Comparison of ENCODE assay signal across 21 mouse cellular contexts in the genomic region with DNA sequence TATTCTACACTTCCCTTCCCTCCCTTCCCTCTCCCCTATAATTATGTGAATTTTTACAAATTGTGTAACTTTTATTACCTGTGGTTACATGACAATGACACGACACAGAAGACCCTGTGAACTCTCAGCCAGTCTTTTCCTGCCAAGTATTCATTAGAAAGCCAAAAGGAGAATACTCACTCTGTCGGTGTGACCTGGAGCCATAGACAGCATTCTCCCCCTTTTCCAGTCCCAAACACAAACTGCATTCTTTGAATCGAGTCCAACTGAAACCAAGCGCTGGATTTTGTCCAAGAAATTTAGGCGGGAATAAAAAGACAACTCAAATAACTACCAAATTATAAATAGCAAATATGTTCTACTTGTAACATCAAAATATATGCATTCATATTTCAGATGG. TPM values are rescaled to one million over a fixed set of nuclear protein-coding genes. Genes with fewer than 3 reads are reported as not detected.
DNase-seq lines count a peak whose midpoint lies in the region; ATAC-seq lines count a peak whose summit lies in the region.
"Had no signal": no experiment of that assay in that cellular context is flagged by ENCODE, and none has a peak within 500 bp of the region (broad histone marks: within the 10 kb centered on the region; RNA-seq: fewer than 3 reads in every experiment).

No protein-coding gene starts in this region.

- H3K27ac ChIP-seq in heart, embryonic 16.5 days (ENCODE audit: low read length): 0 out of 2 replicates have a peak overlapping the region, but pooled peaks have one; percentile 24
- no peak overlapping the region for H3K27ac ChIP-seq in heart, embryonic 10.5 days
- H3K27ac ChIP-seq in kidney, embryonic 16.5 days (ENCODE audit: low read length): no peak overlapping the region
- H3K27ac ChIP-seq: embryonic facial prominence, embryonic 15.5 days; gastrocnemius, adult 2 months; hindbrain, embryonic 10.5 days; liver, embryonic 13.5 days; neural tube, embryonic 15.5 days; stomach, postnatal 0 days had no signal

- H3K4me2 ChIP-seq in heart, embryonic 16.5 days (ENCODE audit: low read depth, low read length): peak overlapping the region; percentile 16; the same call in 1 of the 2 replicates
- no peak overlapping the region for H3K4me2 ChIP-seq in kidney, embryonic 16.5 days (replicated peaks; ENCODE audit: low read depth, low read length)
- H3K4me2 ChIP-seq: embryonic facial prominence, embryonic 15.5 days; liver, embryonic 13.5 days; neural tube, embryonic 15.5 days had no signal

- no peaks in the 10 kb centered on the region for H3K27me3 ChIP-seq in heart, embryonic 16.5 days (ENCODE audit: control insufficient read depth, insufficient read depth, low read length)
- H3K27me3 ChIP-seq in heart, embryonic 10.5 days (ENCODE audit: insufficient read depth, poor library complexity, severe bottlenecking): no peaks in the 10 kb centered on the region
- H3K27me3 ChIP-seq in kidney, embryonic 16.5 days (ENCODE audit: insufficient read depth, low read length): no peaks in the 10 kb centered on the region
- H3K27me3 ChIP-seq: embryonic facial prominence, embryonic 15.5 days; liver, embryonic 13.5 days; megakaryocyte, embryonic 14.5 days; neural tube, embryonic 15.5 days had no signal

- DNase-seq in adrenal gland, postnatal 10 days: peak; percentile 6
- no peak for DNase-seq in adrenal gland, postnatal 4 days (ENCODE audit: low spot score in 2 of 2)
- DNase-seq in heart, embryonic 10.5 days (ENCODE audit: low spot score): no peak
- peak; percentile 16 for DNase-seq in kidney, postnatal 14 days
- peak; percentile 52 for DNase-seq in 3T3-L1 (ENCODE audit: low read depth, low spot score)
- no peak for DNase-seq in ovary, postnatal 36 days (ENCODE audit: low spot score)
- DNase-seq: cerebellum, adult 11-12 months; cerebellum, postnatal 14 days; gastrocnemius, adult 2 months; kidney, adult 8-10 months; liver, embryonic 13.5 days; lung, postnatal 14 days had no signal

- peaks cover 6% of the 10 kb centered on the region; the same call in 1 of the 2 replicates for H3K4me1 ChIP-seq in heart, embryonic 16.5 days (ENCODE audit: control insufficient read depth, insufficient read depth, low read length)
- no peaks in the 10 kb centered on the region for H3K4me1 ChIP-seq in heart, embryonic 10.5 days
- no peaks in the 10 kb centered on the region for H3K4me1 ChIP-seq in kidney, embryonic 16.5 days (ENCODE audit: insufficient read depth, low read length)
- H3K4me1 ChIP-seq: embryonic facial prominence, embryonic 15.5 days; hindbrain, embryonic 10.5 days; liver, embryonic 13.5 days; megakaryocyte, embryonic 14.5 days; neural tube, embryonic 15.5 days had no signal

- no peaks in the 10 kb centered on the region for H3K36me3 ChIP-seq in heart, embryonic 16.5 days (ENCODE audit: control insufficient read depth, insufficient read depth)
- no peaks in the 10 kb centered on the region for H3K36me3 ChIP-seq in heart, embryonic 10.5 days
- H3K36me3 ChIP-seq in kidney, embryonic 16.5 days (ENCODE audit: insufficient read depth, low read length): no peaks in the 10 kb centered on the region
- H3K36me3 ChIP-seq: embryonic facial prominence, embryonic 15.5 days; liver, embryonic 13.5 days; neural tube, embryonic 15.5 days had no signal

- no peak overlapping the region for H3K9ac ChIP-seq in heart, embryonic 16.5 days (ENCODE audit: low read length)
- no peak overlapping the region for H3K9ac ChIP-seq in kidney, embryonic 16.5 days (replicated peaks; ENCODE audit: low read length)
- H3K9ac ChIP-seq: embryonic facial prominence, embryonic 15.5 days; liver, embryonic 13.5 days; neural tube, embryonic 15.5 days had no signal

- no peak overlapping the region for H3K4me3 ChIP-seq in heart, embryonic 16.5 days (ENCODE audit: low read length)
- no peak overlapping the region for H3K4me3 ChIP-seq in heart, embryonic 10.5 days
- H3K4me3 ChIP-seq in kidney, embryonic 16.5 days (ENCODE audit: low read length): no peak overlapping the region
- H3K4me3 ChIP-seq: embryonic facial prominence, embryonic 15.5 days; gastrocnemius, adult 2 months; hindbrain, embryonic 10.5 days; liver, embryonic 13.5 days; megakaryocyte, embryonic 14.5 days; neural tube, embryonic 15.5 days had no signal

- no peak; the same call in 1 of the 2 replicates for ATAC-seq in heart, embryonic 16.5 days (replicated peaks; ENCODE audit: extremely low read depth, insufficient read depth, low FRiP score)
- no peak for ATAC-seq in kidney, embryonic 16.5 days (ENCODE audit: low FRiP score, low TSS enrichment)
- ATAC-seq: midbrain, embryonic 16.5 days had no signal

- WGBS in heart, embryonic 16.5 days: 22% methylated on average over 5 of the region's 5 CpGs
- 77% methylated on average over 5 of the region's 5 CpGs for WGBS in heart, embryonic 10.5 days
- 52% methylated on average over 5 of the region's 5 CpGs for WGBS in kidney, embryonic 16.5 days

- no peaks in the 10 kb centered on the region for H3K9me3 ChIP-seq in heart, embryonic 16.5 days (replicated peaks; ENCODE audit: control insufficient read depth, low read length)
- H3K9me3 ChIP-seq in heart, embryonic 10.5 days: no peaks in the 10 kb centered on the region
- H3K9me3 ChIP-seq in kidney, embryonic 16.5 days (ENCODE audit: low read length): no peaks in the 10 kb centered on the region
- H3K9me3 ChIP-seq: embryonic facial prominence, embryonic 15.5 days; G1E; hindbrain, embryonic 10.5 days; liver, embryonic 13.5 days; megakaryocyte, embryonic 14.5 days; neural tube, embryonic 15.5 days had no signal

RNA-seq across cellular contexts. Expression of gene Eml5, which starts 19.5 kb away (rescaled TPM):
- 10 to 100 TPM; 14.1 to 32.0 TPM for total RNA-seq in adrenal gland, postnatal 10 days (2021)
- total RNA-seq in adrenal gland, postnatal 4 days (2021): 10 to 100 TPM; 48.0 to 48.6 TPM
- polyA plus RNA-seq in heart, embryonic 16.5 days (2015; fragmentation: Nextera tagmentation; extraction: Ambion mirVana): 5.4 and 5.5 TPM in 2 replicates
- 3.2 and 3.4 TPM in 2 replicates for polyA plus RNA-seq in heart, embryonic 10.5 days (2016; fragmentation: Nextera tagmentation; extraction: Ambion mirVana)
- polyA plus RNA-seq in kidney, embryonic 16.5 days (2015; fragmentation: Nextera tagmentation; extraction: Ambion mirVana): 3.4 and 5.0 TPM in 2 replicates

RNA-seq across cellular contexts. Expression of gene Ttc8, which starts 38.6 kb away (rescaled TPM):
- total RNA-seq in adrenal gland, postnatal 10 days (2021): 10 to 100 TPM; 17.4 to 25.8 TPM
- 10 to 100 TPM; 31.0 to 33.5 TPM for total RNA-seq in adrenal gland, postnatal 4 days (2021)
- 13.5 and 14.1 TPM in 2 replicates for polyA plus RNA-seq in heart, embryonic 16.5 days (2015; fragmentation: Nextera tagmentation; extraction: Ambion mirVana)
- polyA plus RNA-seq in heart, embryonic 10.5 days (2016; fragmentation: Nextera tagmentation; extraction: Ambion mirVana): 17.4 and 23.5 TPM in 2 replicates
- polyA plus RNA-seq in kidney, embryonic 16.5 days (2015; fragmentation: Nextera tagmentation; extraction: Ambion mirVana): 34.2 and 35.4 TPM in 2 replicates

Comparison
In these comparisons a context has a peak if more than half of its experiments do, and no peak if none do; other contexts are left out.
1. DNase-seq: peak in adrenal gland, postnatal 10 days (single experiment), kidney, postnatal 14 days (single experiment) and 3T3-L1 (single experiment); none in adrenal gland, postnatal 4 days (0 of 2), heart, embryonic 10.5 days (single experiment) and ovary, postnatal 36 days (single experiment).